Mouse (Mus musculus): ENCODE measurements at regions not wholly inside any gene's neighbourhood (a gene's known extent, or its start where the extent isn't known, plus 50 kb on each side); places are given as distances from the start of the nearest gene placed in this dataset.

DNA sequence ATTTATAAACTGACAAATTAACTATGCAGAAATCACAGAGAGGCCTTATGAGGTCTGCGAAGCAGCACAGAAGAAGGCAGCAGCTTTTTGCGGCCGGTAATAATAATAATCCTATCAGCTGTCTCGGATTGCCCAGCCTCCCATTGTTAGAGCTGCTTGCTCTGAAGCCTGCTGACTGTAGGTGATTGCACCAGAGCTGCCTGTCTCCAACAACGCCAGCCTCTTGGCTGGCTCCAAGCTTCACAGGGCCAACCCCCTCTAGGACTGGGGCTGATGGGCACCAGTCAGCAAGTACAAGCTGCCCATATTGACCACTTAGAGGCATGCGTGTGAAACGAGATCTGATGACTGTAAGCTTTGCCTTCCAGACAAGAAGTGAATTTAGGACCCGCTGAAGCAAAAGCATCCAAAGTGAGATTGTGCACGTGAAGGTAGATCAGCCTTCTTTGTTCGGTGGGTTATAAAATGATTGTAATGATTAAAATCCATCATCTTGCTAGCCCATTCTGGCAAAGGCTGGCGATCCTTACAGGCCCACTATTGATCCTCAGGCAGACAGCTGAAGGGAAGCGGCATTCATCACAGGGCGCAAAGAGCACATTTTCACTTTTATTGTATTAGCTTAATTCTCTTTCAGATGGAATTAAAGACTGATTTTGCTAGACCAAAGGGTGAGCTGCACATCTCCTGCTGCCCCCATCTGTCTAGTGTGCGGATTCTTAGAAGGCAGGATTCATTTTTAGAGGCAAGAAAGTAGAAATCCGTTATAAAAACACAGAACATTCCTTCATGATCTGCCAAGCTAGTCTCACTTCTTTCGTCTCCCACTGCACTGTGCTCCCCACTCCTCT is 503.2 kb upstream of the Smim15 start:
- TF ChIP-seq CHD2 (IDR thresholded peaks at IDR 0.05; ENCODE audit: low read depth, low read length) (no peak), ZC3H11A (IDR thresholded peaks at IDR 0.05; ENCODE audit: borderline replicate concordance, low read depth, low read length) (no peak), ZNF384 (IDR thresholded peaks at IDR 0.05; ENCODE audit: low read depth, low read length) (no peak)
